Mouse (Mus musculus): ENCODE results near the gene Spns1.
"Not testable (repeated sequence)": the region's sequence is repeated elsewhere in the genome, so short reads cannot be mapped to it uniquely, and the experiment has no call there.

Spns1 gene

DNA sequence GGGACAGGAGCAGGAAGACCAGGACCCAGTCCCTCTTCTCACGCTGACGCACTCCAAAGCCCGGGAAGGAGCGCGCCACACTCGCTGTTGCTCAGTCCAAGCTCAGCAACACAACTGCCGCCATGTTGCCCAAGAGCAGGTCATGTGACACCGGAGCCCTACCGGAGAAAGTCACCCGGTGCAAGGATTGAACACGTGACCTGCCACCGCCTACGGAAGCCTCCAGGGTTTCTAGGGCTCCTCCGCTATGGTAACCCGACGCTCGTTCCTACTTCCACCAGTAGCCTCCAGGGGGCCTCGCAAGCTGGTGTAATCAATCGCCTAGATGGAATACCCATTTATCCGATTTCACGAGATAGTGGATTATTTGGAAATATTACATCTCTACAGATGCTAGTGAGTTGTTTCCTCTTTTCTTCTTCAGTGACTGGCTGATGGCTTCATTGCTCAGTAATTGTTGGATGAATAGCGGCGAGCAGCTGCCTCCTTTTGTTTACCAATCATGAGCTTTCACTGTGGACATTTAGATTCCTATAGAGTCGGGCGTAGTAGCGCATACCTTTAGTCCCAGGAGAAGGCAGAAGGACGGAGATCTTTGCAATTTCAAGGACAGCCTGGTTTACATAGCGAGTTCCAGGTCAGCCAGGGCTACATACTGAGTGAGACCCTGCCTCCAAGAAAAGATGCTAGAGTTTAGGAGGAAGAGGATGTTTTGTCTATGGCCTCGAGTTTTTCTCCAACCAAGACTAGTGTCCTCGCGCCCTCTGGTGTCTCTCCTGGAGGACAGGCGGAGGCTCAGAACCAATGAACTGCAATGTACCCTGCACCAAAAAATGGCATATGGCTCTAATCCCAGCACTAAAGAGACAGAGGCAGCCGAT, at the start of gene Spns1:
Gene Spns1, minus strand, starts transcription at position 173 of the 881 bp plus-strand sequence.
- DNase-seq: peak; percentile 95

DNA sequence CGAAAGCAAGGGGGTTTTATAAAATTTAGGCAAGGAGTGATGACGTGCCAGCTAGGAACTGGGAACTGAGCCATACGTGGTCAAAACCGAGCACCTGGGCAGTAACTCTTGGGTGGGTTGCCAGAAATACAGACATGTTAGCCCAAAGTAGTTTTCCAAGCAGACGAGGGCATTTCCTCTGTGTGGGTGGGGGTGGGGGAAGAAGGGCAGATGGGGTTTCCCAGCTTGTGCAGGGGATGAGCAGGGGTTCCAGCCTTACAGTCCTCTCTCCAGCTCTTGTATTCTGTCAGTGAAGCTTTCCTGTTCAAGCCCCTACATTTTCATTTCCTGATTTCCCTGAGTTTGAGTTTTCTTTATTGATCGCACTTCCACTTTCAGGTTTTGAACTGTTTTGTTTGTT, 46.9 kb upstream of the Spns1 start:
- DNase-seq: no peak

DNA sequence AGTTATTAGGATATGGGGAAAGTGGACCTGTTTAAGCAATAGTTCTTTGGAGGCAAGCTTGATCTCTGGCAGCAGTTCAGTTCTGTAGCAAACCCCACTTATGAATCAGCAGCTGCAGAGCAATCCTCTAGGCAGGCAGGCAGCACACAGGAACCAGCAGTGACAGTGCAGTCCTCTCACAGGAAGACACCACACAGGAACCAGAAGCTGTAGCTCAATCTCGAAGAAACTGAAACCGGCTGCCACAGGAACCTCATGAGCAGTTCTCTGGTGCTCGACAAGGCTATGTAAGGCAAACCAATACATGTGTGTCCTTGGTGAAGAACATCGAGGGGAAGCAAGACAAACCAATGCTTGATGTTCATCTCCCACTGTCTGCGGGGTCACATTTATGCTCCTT, 44.5 kb upstream of the Spns1 start:
- DNase-seq: no peak

DNA sequence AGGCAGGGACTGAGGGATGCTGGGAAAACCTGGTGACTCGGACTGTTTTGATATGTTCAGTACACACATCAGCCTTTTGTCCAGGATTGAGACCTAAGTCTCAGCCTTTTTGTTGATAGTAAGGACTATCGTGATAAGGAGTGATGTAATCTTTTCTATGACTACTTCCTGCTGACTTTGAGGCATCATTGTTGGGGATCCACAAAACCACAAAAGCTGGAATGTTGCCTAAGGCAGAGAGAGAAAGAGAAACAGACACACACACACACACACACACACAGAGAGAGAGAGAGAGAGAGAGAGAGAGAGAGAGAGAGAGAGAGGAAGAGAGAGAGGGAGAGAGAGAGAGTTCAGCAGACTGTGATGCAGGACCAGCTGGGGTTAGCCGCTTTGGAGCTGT, 41.2 kb upstream of the Spns1 start:
- no peak for DNase-seq

DNA sequence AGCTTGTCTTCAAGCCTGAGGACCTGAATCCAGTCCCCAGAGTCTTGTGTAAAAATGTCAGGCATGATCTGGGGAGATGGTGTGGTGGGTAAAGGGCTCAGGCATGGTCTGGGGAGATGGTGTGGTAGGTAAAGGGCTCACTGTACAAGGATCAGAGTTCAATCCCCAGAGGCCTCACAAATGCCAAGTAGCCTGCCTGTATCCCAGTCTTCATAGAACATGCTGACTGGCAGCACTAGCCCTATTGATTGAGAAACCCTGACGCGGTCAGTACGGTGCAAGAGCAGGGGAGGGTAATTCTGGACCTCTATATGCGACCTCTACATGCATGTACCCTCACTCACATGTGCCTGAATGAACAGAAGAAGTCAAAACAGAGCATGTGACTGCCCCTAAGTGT, 40.4 kb upstream of the Spns1 start:
- DNase-seq: no peak

DNA sequence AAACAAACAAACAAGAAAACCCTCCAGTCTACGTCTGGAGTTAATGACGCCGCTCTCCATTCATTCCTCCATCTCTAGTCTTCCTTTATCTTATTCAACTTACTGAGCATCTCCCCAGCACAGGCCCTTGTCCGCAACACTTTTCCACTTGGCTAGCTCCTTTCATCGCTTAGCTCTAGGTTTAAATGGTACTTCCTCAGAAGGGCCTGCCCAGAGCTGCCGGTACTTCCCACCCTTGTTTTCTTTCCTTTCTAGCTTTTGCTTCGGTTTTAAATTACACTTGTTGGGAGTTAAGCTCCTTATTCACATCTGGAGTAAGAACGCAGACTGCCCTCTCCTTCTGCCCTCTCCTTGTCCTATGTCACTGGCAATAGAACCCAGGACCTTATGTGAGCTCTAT, 39.8 kb upstream of the Spns1 start:
- DNase-seq: no peak

DNA sequence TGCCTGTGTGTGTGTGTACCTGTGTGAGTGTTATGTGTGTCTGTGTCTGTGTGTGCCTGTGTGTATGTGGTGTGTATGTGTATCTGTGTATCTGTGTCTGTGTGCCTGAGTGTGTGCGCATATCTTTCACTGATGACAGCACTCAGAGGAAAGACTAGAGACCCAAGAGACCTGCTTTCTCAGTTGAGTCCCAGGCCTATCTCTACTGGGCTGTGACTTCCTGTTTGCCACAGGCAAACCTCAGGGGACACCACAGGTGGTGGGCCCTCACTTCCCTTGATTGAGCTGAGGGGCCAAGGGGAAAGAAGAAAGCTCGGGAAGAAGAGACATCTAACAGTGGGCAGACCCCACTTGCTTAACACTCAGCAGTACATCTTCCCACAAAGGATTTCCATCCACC, 39.4 kb upstream of the Spns1 start:
- no peak for DNase-seq

DNA sequence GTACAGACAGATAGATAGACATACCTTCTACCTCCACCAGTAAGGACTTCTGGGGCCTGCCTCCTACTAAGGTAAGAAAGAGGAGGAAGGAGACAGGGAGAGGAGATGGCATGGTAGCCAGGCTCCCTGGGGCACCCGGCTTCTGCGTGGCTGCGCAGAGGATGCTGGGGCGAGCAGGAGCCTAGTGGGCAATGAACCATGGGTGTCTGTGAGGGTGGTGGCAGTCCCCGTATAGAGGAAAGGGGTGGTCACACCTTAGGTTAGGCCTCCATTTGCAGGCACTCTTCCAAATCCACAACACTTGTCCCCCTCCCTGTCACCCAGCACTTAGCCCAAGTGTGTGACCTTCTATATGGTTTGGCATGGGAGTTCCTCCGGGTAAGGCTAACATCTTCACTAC, 37.5 kb upstream of the Spns1 start, which contains the start of gene Cd19:
Gene Cd19, minus strand, starts transcription at position 165 of the 400 bp plus-strand sequence.
- DNase-seq: no peak

DNA sequence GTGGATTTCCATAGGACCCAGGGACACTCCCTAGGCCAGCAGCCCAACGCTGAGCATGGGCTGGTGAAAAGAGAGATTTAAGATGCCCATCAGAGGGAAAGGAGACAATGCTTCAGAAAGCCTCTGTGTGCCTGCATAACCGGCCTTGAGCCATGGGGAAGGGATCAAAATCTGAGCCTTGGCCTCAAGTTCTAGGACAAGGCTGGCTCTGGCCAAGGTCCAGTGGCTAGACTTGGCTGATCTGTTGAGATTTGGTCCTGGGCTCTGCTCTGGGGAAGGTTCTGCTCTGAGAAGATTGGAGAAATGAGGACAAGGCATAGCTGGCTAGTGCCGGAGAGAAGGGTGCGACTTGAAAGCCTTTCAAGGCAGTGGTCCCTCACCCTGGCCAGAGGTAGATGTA, 33.8 kb upstream of the Spns1 start:
- DNase-seq: no peak

DNA sequence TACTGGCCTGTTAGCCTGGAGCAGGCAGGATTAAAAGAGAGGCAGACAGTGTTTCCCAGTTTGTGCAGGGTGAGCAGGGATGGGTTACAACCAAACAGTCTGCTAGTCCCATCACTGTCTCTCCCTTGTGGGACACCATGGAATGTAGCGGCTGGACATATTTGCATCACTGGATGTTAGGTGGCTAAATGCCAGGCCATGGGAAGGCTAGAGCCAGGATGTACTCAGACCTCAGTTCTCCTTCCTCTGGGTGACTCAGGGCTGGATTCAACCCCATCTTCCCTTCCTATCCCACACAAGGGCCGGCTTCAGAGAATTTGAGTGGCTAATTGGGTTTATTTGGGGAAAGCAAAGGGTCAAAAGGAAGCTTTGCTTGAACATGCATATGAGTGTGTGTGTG, 31.4 kb upstream of the Spns1 start:
- DNase-seq: no peak

DNA sequence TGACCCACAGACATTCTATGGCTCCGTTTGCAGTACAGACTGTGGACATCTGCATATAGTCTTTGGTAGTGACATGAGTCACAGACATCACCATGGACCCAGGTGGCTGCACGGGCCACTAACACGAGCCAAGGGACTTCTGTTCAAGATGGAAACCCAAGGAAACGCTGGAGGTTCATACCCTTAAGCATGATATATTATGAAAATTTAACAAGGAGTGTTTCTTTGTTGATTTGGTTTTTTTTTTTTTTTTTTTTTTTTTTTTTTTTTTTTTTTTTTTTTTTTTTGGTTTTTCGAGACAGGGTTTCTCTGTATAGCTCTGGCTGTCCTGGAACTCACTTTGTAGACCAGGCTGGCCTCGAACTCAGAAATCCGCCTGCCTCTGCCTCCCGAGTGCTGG, 25.3 kb upstream of the Spns1 start:
- not testable (repeated sequence) for DNase-seq

DNA sequence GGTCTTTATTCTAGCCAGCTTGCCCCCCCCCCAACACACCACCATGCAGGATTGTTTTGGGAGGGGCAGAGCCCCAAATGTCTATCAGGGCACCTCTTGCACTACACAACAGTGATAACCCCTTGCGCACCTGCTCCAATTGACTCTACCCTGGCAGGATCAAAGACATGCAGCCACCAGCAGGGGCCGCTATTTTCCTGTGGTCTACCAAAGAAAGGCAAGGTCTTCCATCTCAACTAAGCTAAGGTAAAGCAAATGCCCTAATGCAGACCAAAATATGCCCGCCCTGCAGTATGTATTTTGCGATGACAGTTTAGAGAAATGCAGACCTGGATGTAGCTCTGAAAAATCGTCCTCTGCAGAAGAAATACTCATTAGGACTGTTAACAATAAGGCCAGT, 22.3 kb upstream of the Spns1 start:
- peak; percentile 88 for DNase-seq

DNA sequence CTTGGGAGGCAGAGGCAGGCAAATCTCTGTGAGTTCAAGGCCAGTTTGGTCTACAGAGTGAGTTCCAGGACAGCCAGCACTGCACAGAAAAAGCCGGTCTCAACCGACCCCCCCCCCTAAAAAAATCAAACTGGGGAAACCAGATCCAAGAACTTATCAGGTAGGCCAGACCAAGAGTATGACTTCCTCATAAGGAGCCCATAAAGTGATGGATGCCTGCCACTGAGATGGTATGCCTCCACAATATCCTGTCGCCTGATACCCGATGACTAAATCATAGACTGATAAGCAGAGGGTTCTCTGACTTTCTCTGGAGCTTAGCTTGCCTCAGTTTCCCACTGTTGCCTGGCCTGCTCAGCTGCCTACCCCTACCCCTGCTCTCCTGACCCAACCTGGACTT, 20.6 kb upstream of the Spns1 start:
- DNase-seq: no peak

DNA sequence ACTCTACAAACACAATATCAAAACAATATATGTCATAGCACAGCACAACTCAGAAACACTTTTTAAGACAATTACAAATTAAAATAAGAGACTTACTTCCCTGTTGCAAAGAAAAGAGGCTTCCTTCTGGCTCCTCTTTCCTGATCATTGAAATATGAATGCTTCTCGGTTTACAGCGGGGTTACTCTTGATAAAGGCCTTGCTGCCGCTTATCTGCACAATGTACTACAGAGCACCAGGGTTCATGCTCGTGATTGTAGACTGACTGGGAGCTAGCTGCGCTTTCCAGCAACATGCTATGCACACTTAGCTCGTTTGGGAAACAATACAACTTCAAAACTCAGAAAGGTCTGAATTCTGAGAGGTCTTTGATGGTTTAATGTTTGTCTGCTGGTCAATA, 20.0 kb upstream of the Spns1 start:
- DNase-seq: peak; percentile 45

DNA sequence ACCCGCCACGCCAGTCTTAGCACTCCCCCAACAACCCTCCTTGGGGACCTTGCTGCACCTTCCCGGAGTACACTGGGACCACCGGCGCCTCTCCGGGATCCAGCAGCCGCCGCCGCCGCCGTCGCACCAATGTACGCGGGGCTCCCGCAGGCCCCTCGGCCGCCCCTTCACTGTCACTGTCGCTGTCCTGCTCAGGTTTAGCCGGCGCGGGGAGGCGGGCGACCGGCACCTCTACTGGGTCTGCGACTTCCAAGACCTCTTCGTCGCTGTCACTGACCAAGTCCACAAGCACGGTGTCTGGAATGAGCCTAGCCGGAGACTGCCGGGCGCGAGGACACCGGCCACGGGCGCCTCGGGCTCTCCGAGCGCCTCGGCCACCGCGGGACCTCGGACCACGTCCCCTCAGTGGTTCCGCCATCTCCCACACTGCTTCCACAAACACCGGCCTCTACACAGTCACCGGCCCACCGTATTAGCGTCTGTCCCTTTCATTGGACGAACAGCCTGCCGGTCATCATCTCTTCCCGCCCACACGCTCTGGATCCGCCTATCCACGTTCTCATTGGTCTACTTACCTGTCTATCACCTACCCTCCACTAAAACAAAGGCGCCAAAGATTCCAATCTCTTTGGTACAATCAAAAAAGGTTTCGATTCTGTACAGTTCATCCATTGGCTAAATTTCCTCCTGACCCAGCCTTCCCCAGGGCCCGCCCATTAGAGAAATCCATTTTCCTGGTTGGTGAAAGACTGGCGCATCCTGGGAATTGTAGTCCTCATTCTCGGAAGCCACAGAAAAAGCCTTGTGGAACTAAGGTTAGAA, 19.3 kb upstream of the Spns1 start, which contains the start of gene Nfatc2ip:
Gene Nfatc2ip, minus strand, starts transcription at position 440 of the 822 bp plus-strand sequence.
- DNase-seq: peak; percentile 93

DNA sequence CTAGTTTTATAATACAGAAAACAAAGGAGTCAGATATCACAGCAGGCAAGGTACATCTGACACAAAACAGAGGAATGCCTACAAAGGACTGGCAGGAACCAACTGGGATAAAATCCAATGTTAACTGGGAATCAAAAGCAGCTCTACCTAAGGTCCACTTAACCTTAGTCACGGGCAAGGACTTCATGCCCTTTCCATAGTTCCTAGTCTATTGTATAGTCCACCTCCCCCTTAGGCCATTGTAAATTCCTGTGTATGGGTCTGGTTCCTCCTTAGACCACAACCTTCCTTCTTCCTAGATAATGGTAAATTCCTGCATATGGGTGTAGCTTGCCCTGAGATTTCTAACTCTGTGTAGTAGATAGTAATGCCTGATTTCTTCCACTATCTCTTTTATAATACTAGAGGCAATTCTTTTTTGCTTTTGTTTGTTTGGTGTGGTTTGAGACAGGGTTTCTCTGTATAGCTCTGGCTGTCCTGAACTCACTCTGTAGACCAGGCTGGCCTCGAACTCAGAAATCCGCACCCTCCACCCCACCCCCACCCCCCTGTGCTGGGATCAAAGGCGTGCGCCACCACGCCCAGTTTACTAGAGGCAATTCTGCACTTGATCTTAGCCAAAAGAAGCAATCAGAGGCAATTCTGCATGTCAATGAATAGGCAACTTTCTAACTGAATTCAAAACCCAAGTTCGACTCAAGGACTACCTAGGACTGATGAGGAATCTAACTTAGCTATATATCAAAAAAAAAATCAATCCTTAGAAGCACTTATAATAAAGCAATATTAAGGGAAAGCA, 15.0 kb upstream of the Spns1 start:
- DNase-seq: not testable (repeated sequence)

DNA sequence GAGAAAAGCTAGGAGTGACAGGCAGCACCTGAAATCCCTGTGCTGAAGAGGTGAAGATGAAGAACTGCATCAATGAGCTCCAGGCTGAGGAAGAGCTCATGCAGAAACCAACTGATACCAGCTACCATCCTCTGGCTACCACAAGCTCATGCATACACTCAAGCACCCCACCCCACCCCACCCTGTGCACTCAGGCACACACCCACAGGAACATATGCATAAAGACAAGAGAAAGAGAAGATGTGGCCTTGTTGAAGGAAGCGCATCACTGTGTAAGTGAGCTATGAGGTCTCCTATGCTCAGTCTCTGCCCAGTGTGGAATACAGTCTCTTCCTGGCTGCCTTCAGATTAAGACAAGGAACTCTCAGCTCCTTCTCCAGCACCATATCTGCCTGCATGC, 10.9 kb upstream of the Spns1 start:
- no peak for DNase-seq

DNA sequence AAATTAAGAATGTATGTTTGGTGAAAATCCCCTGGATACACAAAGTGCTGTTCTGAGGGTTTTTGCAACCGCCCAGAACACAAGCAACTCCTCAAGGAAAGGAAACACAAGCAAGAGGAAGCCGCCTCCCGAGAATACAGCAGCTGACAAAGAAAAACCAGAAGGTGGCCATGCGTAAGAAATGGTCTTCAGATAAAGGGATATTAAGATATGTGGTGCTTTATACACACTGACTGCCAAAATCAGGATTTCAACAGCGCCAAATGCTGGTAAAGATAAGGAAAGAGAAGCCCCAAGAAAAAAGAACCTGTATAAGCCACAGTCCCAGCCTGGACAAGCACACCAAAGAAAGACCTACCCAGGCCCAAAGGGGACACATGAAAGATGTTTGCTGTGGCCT, 6.3 kb upstream of the Spns1 start:
- no peak for DNase-seq

DNA sequence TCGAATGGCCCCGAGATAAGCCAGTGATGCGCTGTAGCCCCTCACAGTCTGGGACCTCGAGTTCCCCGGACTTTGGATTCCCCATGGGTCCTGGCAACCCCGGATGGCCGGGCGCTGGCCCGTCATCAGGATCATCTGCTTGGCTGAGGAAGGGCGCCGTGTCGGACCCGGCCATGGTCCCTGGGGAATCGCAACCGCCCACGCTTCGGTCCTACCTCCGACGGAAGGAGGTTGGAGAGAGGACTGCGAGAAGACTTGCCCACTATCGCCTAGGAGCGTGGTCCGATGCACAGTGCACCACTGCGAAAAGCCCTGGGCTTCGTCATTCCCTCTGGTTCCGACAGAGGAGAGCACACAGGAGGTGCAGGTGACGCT, 360 bp downstream of the Spns1 start:
- peak; percentile 19 for DNase-seq

DNA sequence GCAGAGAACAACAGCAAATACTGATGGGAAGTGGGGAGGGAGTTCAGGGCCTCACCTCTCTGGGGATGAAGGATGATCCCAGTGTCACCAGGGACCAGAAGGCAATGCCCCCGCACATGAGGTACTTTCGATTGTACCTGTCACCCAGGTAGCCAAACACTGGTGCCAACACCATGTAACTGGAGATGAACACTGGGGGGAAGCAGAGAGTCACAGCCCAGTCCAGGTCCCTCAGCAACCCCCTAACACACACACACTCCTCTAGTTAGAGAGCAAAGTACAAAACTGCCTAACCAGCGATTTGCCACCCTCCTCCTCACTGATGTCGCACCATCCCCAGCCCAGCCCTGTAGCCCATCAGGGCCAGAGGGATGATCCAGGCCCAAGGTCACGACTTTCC, 2.2 kb downstream of the Spns1 start:
- DNase-seq: no peak

DNA sequence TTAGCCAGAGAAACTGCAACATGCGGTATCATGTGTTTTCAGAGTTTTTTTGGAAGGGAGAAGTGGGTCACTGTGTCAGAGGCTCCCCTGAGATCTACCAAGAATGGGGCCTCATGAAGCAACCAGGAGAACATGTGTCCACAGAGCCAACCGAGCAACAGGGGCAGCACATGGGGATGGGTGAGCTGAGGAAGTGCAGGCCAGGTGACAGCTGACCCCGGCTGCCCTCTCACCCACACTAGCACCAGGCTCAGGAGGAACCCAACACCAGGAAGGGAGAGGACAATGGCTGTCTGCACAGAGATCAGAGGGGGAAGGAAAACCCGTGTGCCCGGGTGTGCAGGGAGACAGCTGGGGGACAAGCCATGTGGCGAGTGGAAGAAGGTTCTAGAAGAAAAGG, 2.7 kb downstream of the Spns1 start:
- DNase-seq: no peak

DNA sequence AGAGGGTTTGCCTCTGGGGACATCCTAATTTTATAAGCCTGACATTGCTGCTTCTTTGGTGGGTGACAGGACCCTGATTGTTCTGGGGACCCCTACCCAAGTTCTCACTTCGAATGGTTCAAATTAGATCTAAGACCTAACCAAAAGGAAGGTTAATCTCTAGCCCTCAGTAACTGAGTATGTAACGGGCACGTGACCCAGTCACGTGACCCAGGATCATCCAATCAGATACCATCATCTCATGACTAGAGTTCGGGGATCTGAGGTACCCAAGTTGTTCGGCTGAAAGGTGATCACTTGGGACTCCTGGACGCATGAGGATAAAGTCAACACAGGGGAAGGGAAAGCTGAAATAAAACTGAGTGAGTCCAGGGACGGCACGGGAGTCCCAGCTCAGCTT, 4.2 kb downstream of the Spns1 start:
- no peak for DNase-seq

DNA sequence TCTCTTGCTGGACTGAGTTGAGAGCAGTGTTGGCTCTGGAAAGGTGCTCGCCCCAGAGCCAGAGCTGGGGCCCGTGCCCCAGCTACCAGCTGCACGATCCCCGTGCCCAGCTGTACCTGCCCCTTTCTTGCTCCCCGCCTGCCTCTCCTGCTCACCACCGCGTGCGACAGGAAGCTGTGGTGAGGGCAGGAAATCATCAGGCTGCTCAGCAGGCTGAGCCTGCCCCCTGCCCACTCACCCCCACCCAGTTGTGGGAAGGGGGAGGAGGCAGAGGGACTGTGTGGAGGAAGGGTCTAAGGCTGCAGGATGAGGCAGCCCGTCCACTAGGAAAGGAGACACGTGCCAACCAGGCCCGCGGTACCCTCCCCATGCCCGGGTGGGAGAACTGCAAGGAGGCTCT, 7.9 kb downstream of the Spns1 start, which contains the start of gene Lat:
Gene Lat, minus strand, starts transcription at position 178 of the 400 bp plus-strand sequence.
- DNase-seq: peak; percentile 38

All from liver (tissue).